Mouse (Mus musculus): ENCODE data around the gene Lgr6.

The Lgr6 gene

GRCm38 (mm10) chr1:134972920-134973319, 132.2 kb downstream of the Lgr6 start:
- DNase-seq (ENCODE audit: extremely low read depth, insufficient read length, low spot score), result no peak

GRCm38 (mm10) chr1:134965430-134965829, 139.6 kb downstream of the Lgr6 start:
- DNase-seq (ENCODE audit: extremely low read depth, insufficient read length, low spot score), result no peak

- DNase-seq (ENCODE audit: extremely low read depth, insufficient read length, low spot score), result no peak
Measured at GRCm38 (mm10) chr1:134962821-134963220, 142.3 kb downstream of the Lgr6 start.

- DNase-seq (ENCODE audit: extremely low read depth, insufficient read length, low spot score), result peak; percentile 97
Measured at GRCm38 (mm10) chr1:134962053-134962803, 142.8 kb downstream of the Lgr6 start, which contains the start of gene Ube2t. Gene Ube2t, plus strand, starts transcription at chr1:134962565.

- no peak for DNase-seq (ENCODE audit: extremely low read depth, insufficient read length, low spot score)
Measured at GRCm38 (mm10) chr1:134960634-134961033, 144.4 kb downstream of the Lgr6 start.

GRCm38 (mm10) chr1:134955637-134956176, 149.4 kb downstream of the Lgr6 start, which contains the start of gene Ppp1r12b:
Gene Ppp1r12b, minus strand, starts transcription at chr1:134955942.
- DNase-seq (ENCODE audit: extremely low read depth, insufficient read length, low spot score), result peak; percentile 92

- no peak for DNase-seq (ENCODE audit: extremely low read depth, insufficient read length, low spot score)
Measured at GRCm38 (mm10) chr1:134955050-134955636, 149.9 kb downstream of the Lgr6 start.

GRCm38 (mm10) chr1:134949946-134950345, 155.1 kb downstream of the Lgr6 start:
- no peak for DNase-seq (ENCODE audit: extremely low read depth, insufficient read length, low spot score)

GRCm38 (mm10) chr1:134947590-134947989, 157.5 kb downstream of the Lgr6 start:
- no peak for DNase-seq (ENCODE audit: extremely low read depth, insufficient read length, low spot score)

GRCm38 (mm10) chr1:134942898-134943297, 162.2 kb downstream of the Lgr6 start:
- DNase-seq (ENCODE audit: extremely low read depth, insufficient read length, low spot score), result no peak

- no peak for DNase-seq (ENCODE audit: extremely low read depth, insufficient read length, low spot score)
Measured at GRCm38 (mm10) chr1:134940863-134941262, 164.2 kb downstream of the Lgr6 start.

- DNase-seq (ENCODE audit: extremely low read depth, insufficient read length, low spot score), result no peak
Measured at GRCm38 (mm10) chr1:134938233-134938632, 166.8 kb downstream of the Lgr6 start.

GRCm38 (mm10) chr1:134936335-134936734, 168.7 kb downstream of the Lgr6 start:
- no peak for DNase-seq (ENCODE audit: extremely low read depth, insufficient read length, low spot score)
